Mouse (Mus musculus) right cerebral cortex, postnatal 25 days (tissue): ENCODE results near the gene Fgfr2.

Experiments
- DNase-seq: peaks from one replicate; pipeline ENCODE4 v3.0.0; 2022

Gene Fgfr2

GRCm38 (mm10) chr7:132234250-132234649 lies 888.9 kb downstream of the Fgfr2 start:
- DNase-seq, result no peak

- no peak for DNase-seq
Measured at GRCm38 (mm10) chr7:132233732-132234131, 889.4 kb downstream of the Fgfr2 start.

- DNase-seq, result no peak
Measured at GRCm38 (mm10) chr7:132232937-132233336, 890.2 kb downstream of the Fgfr2 start.

GRCm38 (mm10) chr7:132231476-132231875 lies 891.7 kb downstream of the Fgfr2 start:
- no peak for DNase-seq

- DNase-seq, result no peak
Measured at GRCm38 (mm10) chr7:132230961-132231360, 892.2 kb downstream of the Fgfr2 start.

GRCm38 (mm10) chr7:132227075-132227640 lies 896.0 kb downstream of the Fgfr2 start:
- no peak for DNase-seq

GRCm38 (mm10) chr7:132226379-132227074 lies 896.6 kb downstream of the Fgfr2 start:
- peak; percentile 77 for DNase-seq

- no peak for DNase-seq
Measured at GRCm38 (mm10) chr7:132223452-132224141, 899.6 kb downstream of the Fgfr2 start.

GRCm38 (mm10) chr7:132214031-132214430 lies 909.1 kb downstream of the Fgfr2 start:
- DNase-seq, result no peak

- peak; percentile 78 for DNase-seq
Measured at GRCm38 (mm10) chr7:132213460-132213859, 909.7 kb downstream of the Fgfr2 start.

GRCm38 (mm10) chr7:132211920-132212701 lies 911.0 kb downstream of the Fgfr2 start:
- DNase-seq, result no peak

- no peak for DNase-seq
Measured at GRCm38 (mm10) chr7:132210616-132211015, 912.5 kb downstream of the Fgfr2 start.

- peak; percentile 65 for DNase-seq
Measured at GRCm38 (mm10) chr7:132208946-132209651, 914.1 kb downstream of the Fgfr2 start.

- DNase-seq, result no peak
Measured at GRCm38 (mm10) chr7:132204073-132204612, 919.0 kb downstream of the Fgfr2 start.

- no peak for DNase-seq
Measured at GRCm38 (mm10) chr7:132199686-132200085, 923.5 kb downstream of the Fgfr2 start.

GRCm38 (mm10) chr7:132198806-132199205 lies 924.3 kb downstream of the Fgfr2 start:
- DNase-seq, result no peak

- no peak for DNase-seq
Measured at GRCm38 (mm10) chr7:132197817-132198475, 925.2 kb downstream of the Fgfr2 start.

- DNase-seq, result no peak
Measured at GRCm38 (mm10) chr7:132196581-132196980, 926.6 kb downstream of the Fgfr2 start.

GRCm38 (mm10) chr7:132193606-132194005 lies 929.5 kb downstream of the Fgfr2 start:
- DNase-seq, result no peak

GRCm38 (mm10) chr7:132187456-132187855 lies 935.7 kb downstream of the Fgfr2 start:
- no peak for DNase-seq

GRCm38 (mm10) chr7:132183892-132184404 lies 939.2 kb downstream of the Fgfr2 start:
- DNase-seq, result no peak
